Comparison of ENCODE assay signal across 9 mouse cellular contexts in the genomic region with DNA sequence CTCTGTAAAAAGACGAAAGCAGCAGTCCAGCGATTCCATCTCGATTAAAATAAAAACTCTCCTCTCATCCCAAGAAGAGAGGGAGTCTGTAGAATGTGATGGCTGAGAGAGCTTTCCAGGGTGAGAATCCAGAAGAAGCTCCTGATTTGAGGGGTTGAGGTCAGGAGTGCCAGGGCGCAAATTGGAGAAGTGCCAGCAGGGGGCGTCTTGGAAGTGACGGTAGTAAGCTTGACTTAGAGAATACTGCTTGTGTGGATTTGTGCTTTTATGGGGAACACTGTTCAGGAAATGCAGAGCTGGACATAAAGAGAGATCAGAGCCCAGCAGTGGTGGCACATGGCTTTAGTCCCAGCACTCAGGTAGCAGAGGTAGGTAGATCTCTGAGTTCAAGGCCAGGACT. TPM values are rescaled to one million over a fixed set of nuclear protein-coding genes. Genes with fewer than 3 reads are reported as not detected.
DNase-seq lines count a peak whose midpoint lies in the region; ATAC-seq and TF ChIP-seq lines count a peak whose summit lies in the region.
"Had no signal": no experiment of that assay in that cellular context is flagged by ENCODE, and none has a peak within 500 bp of the region (broad histone marks: within the 10 kb centered on the region; RNA-seq: fewer than 3 reads in every experiment).

No protein-coding gene starts in this region.

- no peak for TF ChIP-seq POLR2A in CH12.LX (IDR thresholded peaks at IDR 0.05; ENCODE audit: low read depth, low read length)

- TF ChIP-seq RAD21 in CH12.LX (IDR thresholded peaks at IDR 0.05; ENCODE audit: low read depth, low read length), result peak; percentile 35

- 11% methylated on average over 6 of the region's 6 CpGs for WGBS in hindbrain, embryonic 14.5 days
- 10% methylated on average over 6 of the region's 6 CpGs for WGBS in hindbrain, embryonic 12.5 days
- WGBS in lung, embryonic 15.5 days, result 4% methylated on average over 6 of the region's 6 CpGs

- no peak overlapping the region for H3K4me2 ChIP-seq in hindbrain, embryonic 14.5 days (replicated peaks)
- H3K4me2 ChIP-seq in hindbrain, embryonic 12.5 days (replicated peaks), result no peak overlapping the region
- H3K4me2 ChIP-seq in CH12.LX (ENCODE audit: insufficient read depth, low read depth, poor library complexity, severe bottlenecking), result no peak overlapping the region
- H3K4me2 ChIP-seq in lung, embryonic 15.5 days, result no peak overlapping the region
- H3K4me2 ChIP-seq: heart, embryonic 13.5 days had no signal

- TF ChIP-seq EP300 in CH12.LX (IDR thresholded peaks at IDR 0.05; ENCODE audit: low read length), result no peak

- dilution Hi-C loops in CH12.LX (cut with MboI; ENCODE audit: extremely low pct_ligation_motif_present, extremely low pct_unique_long_range_greater_than_20kb, low sequenced_read_pairs), result no loop called here

- in situ Hi-C loops in CH12.LX (cut with MboI; ENCODE audit: low pct_ligation_motif_present, low pct_unique_long_range_greater_than_20kb, low sequenced_read_pairs), result no loop called here

- H3K36me3 ChIP-seq in hindbrain, embryonic 14.5 days (replicated peaks; ENCODE audit: control insufficient read depth, insufficient read depth), result no peaks in the 10 kb centered on the region
- no peaks in the 10 kb centered on the region for H3K36me3 ChIP-seq in hindbrain, embryonic 12.5 days
- no peaks in the 10 kb centered on the region for H3K36me3 ChIP-seq in CH12.LX (replicated peaks in 1 of 2; ENCODE audit: control insufficient read depth in 1 of 2, insufficient read depth in 1 of 2, low read length in 1 of 2)
- H3K36me3 ChIP-seq in lung, embryonic 15.5 days, result no peaks in the 10 kb centered on the region
- H3K36me3 ChIP-seq: heart, embryonic 13.5 days had no signal

- no peaks in the 10 kb centered on the region for H3K79me2 ChIP-seq in CH12.LX (replicated peaks; ENCODE audit: control insufficient read depth, extremely low read depth, insufficient read depth, poor library complexity, severe bottlenecking)

- no peak overlapping the region for H3K27ac ChIP-seq in hindbrain, embryonic 14.5 days
- H3K27ac ChIP-seq in hindbrain, embryonic 12.5 days, result no peak overlapping the region
- no peak overlapping the region for H3K27ac ChIP-seq in CH12.LX (ENCODE audit: insufficient read depth, low read depth)
- no peak overlapping the region for H3K27ac ChIP-seq in lung, embryonic 15.5 days
- H3K27ac ChIP-seq: heart, embryonic 13.5 days had no signal

- no peak overlapping the region for H3K4me3 ChIP-seq in hindbrain, embryonic 14.5 days (replicated peaks; ENCODE audit: low read length)
- no peak overlapping the region for H3K4me3 ChIP-seq in hindbrain, embryonic 12.5 days
- no peak overlapping the region for H3K4me3 ChIP-seq in CH12.LX (replicated peaks in 1 of 3; ENCODE audit: low read depth in 2 of 3, low read length in 2 of 3, poor library complexity in 1 of 3)
- no peak overlapping the region for H3K4me3 ChIP-seq in lung, embryonic 15.5 days
- H3K4me3 ChIP-seq: heart, embryonic 13.5 days had no signal

- peak; percentile 64 for DNase-seq in hindbrain, embryonic 14.5 days (ENCODE audit: low spot score)
- DNase-seq in CH12.LX (ENCODE audit: extremely low read depth) (peak; percentile 52), MEL-GATA-1-ER (ENCODE audit: extremely low read depth, low read depth) (peak; percentile 21)
- DNase-seq in thymus, postnatal 10 days (ENCODE audit: low spot score in 2 of 2), result peak; percentile 8 to 66
- no peak for DNase-seq in left cerebral cortex, adult 11 months (ENCODE audit: low spot score)

- H3K9me3 ChIP-seq in hindbrain, embryonic 14.5 days (ENCODE audit: control insufficient read depth, low read length), result no peaks in the 10 kb centered on the region
- no peaks in the 10 kb centered on the region for H3K9me3 ChIP-seq in hindbrain, embryonic 12.5 days (replicated peaks)
- no peaks in the 10 kb centered on the region for H3K9me3 ChIP-seq in CH12.LX (replicated peaks; ENCODE audit: low read length)
- H3K9me3 ChIP-seq in lung, embryonic 15.5 days, result no peaks in the 10 kb centered on the region
- H3K9me3 ChIP-seq: heart, embryonic 13.5 days had no signal

- no peak for ATAC-seq in hindbrain, embryonic 14.5 days (ENCODE audit: low FRiP score)
- no peak for ATAC-seq in hindbrain, embryonic 12.5 days (ENCODE audit: low FRiP score)
- ATAC-seq in erythroblast, adult 5-6 weeks (replicated peaks; ENCODE audit: low FRiP score, poor library complexity, severe bottlenecking), result 0 out of 2 replicates have a peak, but pooled peaks have one; percentile 41
- peak; percentile 19; the same call in 1 of the 2 replicates for ATAC-seq in lung, embryonic 15.5 days (ENCODE audit: borderline replicate concordance, extremely low read depth, low FRiP score, low TSS enrichment)

- no peak overlapping the region for H3K9ac ChIP-seq in hindbrain, embryonic 14.5 days
- no peak overlapping the region for H3K9ac ChIP-seq in hindbrain, embryonic 12.5 days
- no peak overlapping the region for H3K9ac ChIP-seq in CH12.LX (ENCODE audit: insufficient read depth, low read depth)
- no peak overlapping the region for H3K9ac ChIP-seq in lung, embryonic 15.5 days
- H3K9ac ChIP-seq: heart, embryonic 13.5 days had no signal

- no peaks in the 10 kb centered on the region for H3K27me3 ChIP-seq in hindbrain, embryonic 14.5 days (ENCODE audit: control insufficient read depth, insufficient read depth, low read length)
- no peaks in the 10 kb centered on the region for H3K27me3 ChIP-seq in hindbrain, embryonic 12.5 days
- peaks cover 41% of the 10 kb centered on the region for H3K27me3 ChIP-seq in CH12.LX (replicated peaks)
- H3K27me3 ChIP-seq in lung, embryonic 15.5 days, result no peaks in the 10 kb centered on the region

- H3K4me1 ChIP-seq in hindbrain, embryonic 14.5 days (replicated peaks; ENCODE audit: control insufficient read depth, insufficient read depth, low read length), result peaks cover 11% of the 10 kb centered on the region
- peaks cover 12% of the 10 kb centered on the region for H3K4me1 ChIP-seq in hindbrain, embryonic 12.5 days
- peaks cover 0 to 11% of the 10 kb centered on the region in 2 experiments; a peak in 2 of 4 replicates for H3K4me1 ChIP-seq in CH12.LX (ENCODE audit: control insufficient read depth in 1 of 2, insufficient read depth in 2 of 2)
- no peaks in the 10 kb centered on the region for H3K4me1 ChIP-seq in lung, embryonic 15.5 days

- TF ChIP-seq CTCF in CH12.LX (conservative IDR thresholded peaks at IDR 0.05 in 1 of 2, IDR thresholded peaks at IDR 0.05 in 1 of 2; ENCODE audit: low read depth in 2 of 2, low read length in 2 of 2), result peak; percentile 77 to 79

TF ChIP-seq in CH12.LX, 34 proteins besides CTCF, POLR2A, EP300 and RAD21:
- TF ChIP-seq SMC3 (IDR thresholded peaks at IDR 0.05; ENCODE audit: low read depth, low read length), result peak; percentile 67
- no peak for TF ChIP-seq ELF1 (IDR thresholded peaks at IDR 0.05; ENCODE audit: low read depth, low read length)

RNA-seq across cellular contexts. Expression of a gene that starts 28.1 kb away (rescaled TPM):
- 0.44 and 0.78 TPM in 2 replicates for polyA plus RNA-seq in hindbrain, embryonic 14.5 days (2014; fragmentation: Nextera tagmentation; extraction: Ambion mirVana)
- polyA plus RNA-seq in hindbrain, embryonic 12.5 days (2016; fragmentation: Nextera tagmentation; extraction: Ambion mirVana), result 2.1 and 3.1 TPM in 2 replicates
- 0.34 and 0.38 TPM in 2 replicates for total RNA-seq in CH12.LX (2012; rRNA removed)
- 0.26 TPM in 1 of 2 replicates, not detected in the other for total RNA-seq in CH12.LX (2014; rRNA removed)
- polyA plus RNA-seq in CH12.LX (2012; ENCODE audit: insufficient read length, low read depth), result 0.19 TPM in 2 replicates
- 0.96 TPM in 1 of 2 replicates, not detected in the other for total RNA-seq in erythroblast, adult 5-6 weeks (2015; ENCODE audit: low replicate concordance)
- 0.56 and 0.85 TPM in 2 replicates for total RNA-seq in erythroblast, adult 5-6 weeks (2017; ENCODE audit: low replicate concordance)
- polyA plus RNA-seq in lung, embryonic 15.5 days (2015; fragmentation: Nextera tagmentation; extraction: Ambion mirVana), result 0.43 and 0.67 TPM in 2 replicates

RNA-seq across cellular contexts. Expression of a gene that starts 28.1 kb away (rescaled TPM):
- polyA plus RNA-seq in hindbrain, embryonic 14.5 days (2014; fragmentation: Nextera tagmentation; extraction: Ambion mirVana), result 0.10 TPM in 1 of 2 replicates, not detected in the other
- polyA plus RNA-seq in hindbrain, embryonic 12.5 days (2016; fragmentation: Nextera tagmentation; extraction: Ambion mirVana), result 0.08 TPM in 1 of 2 replicates, not detected in the other
- total RNA-seq in CH12.LX (2012; rRNA removed) (0.08 TPM in 1 of 2 replicates, not detected in the other), CH12.LX (2014; rRNA removed) (not detected in 2 replicates)
- 0.22 TPM in 1 of 2 replicates, not detected in the other for polyA plus RNA-seq in CH12.LX (2012; ENCODE audit: insufficient read length, low read depth)
- total RNA-seq in erythroblast, adult 5-6 weeks (2015; ENCODE audit: low replicate concordance), result not detected in 2 replicates
- total RNA-seq in erythroblast, adult 5-6 weeks (2017; ENCODE audit: low replicate concordance), result not detected in 2 replicates
- polyA plus RNA-seq in lung, embryonic 15.5 days (2015; fragmentation: Nextera tagmentation; extraction: Ambion mirVana), result not detected in 2 replicates
- polyA plus RNA-seq: heart, embryonic 13.5 days had no signal

RNA-seq across cellular contexts. Expression of a gene that starts 29.9 kb away (rescaled TPM):
- 204 and 207 TPM in 2 replicates for polyA plus RNA-seq in hindbrain, embryonic 14.5 days (2014; fragmentation: Nextera tagmentation; extraction: Ambion mirVana)
- 162 and 186 TPM in 2 replicates for polyA plus RNA-seq in hindbrain, embryonic 12.5 days (2016; fragmentation: Nextera tagmentation; extraction: Ambion mirVana)
- 0.25 TPM in 2 replicates for total RNA-seq in CH12.LX (2012; rRNA removed)
- total RNA-seq in CH12.LX (2014; rRNA removed), result not detected in 2 replicates
- 0.39 and 0.49 TPM in 2 replicates for polyA plus RNA-seq in CH12.LX (2012; ENCODE audit: insufficient read length, low read depth)
- total RNA-seq in erythroblast, adult 5-6 weeks (2015; ENCODE audit: low replicate concordance), result not detected in 2 replicates
- not detected in 2 replicates for total RNA-seq in erythroblast, adult 5-6 weeks (2017; ENCODE audit: low replicate concordance)
- polyA plus RNA-seq in lung, embryonic 15.5 days (2015; fragmentation: Nextera tagmentation; extraction: Ambion mirVana), result 63.3 and 63.6 TPM in 2 replicates

RNA-seq across cellular contexts. Expression of a gene that starts 55.3 kb away (rescaled TPM):
- polyA plus RNA-seq in hindbrain, embryonic 14.5 days (2014; fragmentation: Nextera tagmentation; extraction: Ambion mirVana), result 32.7 and 33.1 TPM in 2 replicates
- 35.8 and 36.1 TPM in 2 replicates for polyA plus RNA-seq in hindbrain, embryonic 12.5 days (2016; fragmentation: Nextera tagmentation; extraction: Ambion mirVana)
- total RNA-seq in CH12.LX (2012; rRNA removed) (2.1 and 2.6 TPM in 2 replicates), CH12.LX (2014; rRNA removed) (0.86 and 1.6 TPM in 2 replicates)
- polyA plus RNA-seq in CH12.LX (2012; ENCODE audit: insufficient read length, low read depth), result 2.6 and 3.6 TPM in 2 replicates
- not detected in 2 replicates for total RNA-seq in erythroblast, adult 5-6 weeks (2015; ENCODE audit: low replicate concordance)
- total RNA-seq in erythroblast, adult 5-6 weeks (2017; ENCODE audit: low replicate concordance), result 0.17 and 0.42 TPM in 2 replicates
- polyA plus RNA-seq in lung, embryonic 15.5 days (2015; fragmentation: Nextera tagmentation; extraction: Ambion mirVana), result 44.0 and 50.9 TPM in 2 replicates

Comparison
In these comparisons a context has a peak if more than half of its experiments do, and no peak if none do; other contexts are left out.
1. ATAC-seq: peak in erythroblast, adult 5-6 weeks (single experiment) and lung, embryonic 15.5 days (single experiment); none in hindbrain, embryonic 14.5 days (single experiment) and hindbrain, embryonic 12.5 days (single experiment).
2. RNA of a gene that starts 29.9 kb away (polyA plus RNA-seq): 204 to 207 TPM in hindbrain, embryonic 14.5 days, 162 to 186 TPM in hindbrain, embryonic 12.5 days and 63.3 to 63.6 TPM in lung, embryonic 15.5 days; 0.39 to 0.49 TPM in CH12.LX; every median in the first group is over 10 times any median in the second.